8 mouse cellular contexts compared by ENCODE assay signal in the genomic region with DNA sequence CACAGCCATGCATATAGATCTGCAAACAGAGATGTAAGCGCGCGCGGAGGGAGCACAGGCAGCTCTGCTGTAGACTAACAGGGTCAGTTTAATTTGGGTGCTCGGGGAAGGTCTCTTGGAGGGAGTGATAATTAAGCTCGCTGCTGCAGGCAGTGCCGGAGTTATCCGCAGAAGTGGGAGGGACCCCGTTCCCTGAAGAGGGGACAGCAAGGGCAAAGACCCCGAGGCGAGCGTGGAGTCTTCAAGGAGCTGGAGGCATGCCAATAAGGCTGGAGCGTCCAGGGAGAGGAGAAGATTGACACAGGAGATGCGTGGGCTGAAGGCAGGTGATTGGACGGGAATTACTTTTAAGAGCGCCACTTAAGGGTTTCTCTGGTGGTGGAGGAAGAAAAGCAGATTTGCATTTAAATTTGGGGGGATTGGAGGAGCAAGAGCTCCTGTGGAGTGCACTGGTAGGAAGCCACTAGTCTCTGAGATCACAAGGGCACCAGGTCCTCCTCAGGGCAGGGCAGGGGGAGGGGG. TPM values are rescaled to one million over a fixed set of nuclear protein-coding genes. Genes with fewer than 3 reads are reported as not detected.
DNase-seq lines count a peak whose midpoint lies in the region; ATAC-seq and TF ChIP-seq lines count a peak whose summit lies in the region.

No protein-coding gene starts in this region.

- H3K4me2 ChIP-seq in embryonic facial prominence, embryonic 12.5 days (replicated peaks): peak overlapping the region; percentile 45
- peak overlapping the region; percentile 41 for H3K4me2 ChIP-seq in limb, embryonic 11.5 days (ENCODE audit: low read depth, severe bottlenecking)

- H3K4me3 ChIP-seq in ES-Bruce4 (ENCODE audit: low read depth, low read length): peak overlapping the region; percentile 34
- 0 out of 2 replicates have a peak overlapping the region, but pooled peaks have one; percentile 3 for H3K4me3 ChIP-seq in embryonic facial prominence, embryonic 12.5 days
- no peak overlapping the region for H3K4me3 ChIP-seq in limb, embryonic 11.5 days (ENCODE audit: low read depth, low read length)
- H3K4me3 ChIP-seq in thymus, adult 2 months (ENCODE audit: control insufficient read depth, insufficient read depth, low read length): no peak overlapping the region

- peak; percentile 83 for DNase-seq in heart, adult 11 months
- no peak for DNase-seq in heart, postnatal 36 days
- DNase-seq in limb, embryonic 11.5 days (ENCODE audit: low spot score): peak; percentile 44
- DNase-seq in thymus, adult 2 months: no peak

- peaks cover 32% of the 10 kb centered on the region for H3K4me1 ChIP-seq in ES-Bruce4 (ENCODE audit: control insufficient read depth, insufficient read depth, low read length)
- 0 out of 2 replicates have a peak, but pooled peaks cover 6% of the 10 kb centered on the region for H3K4me1 ChIP-seq in embryonic facial prominence, embryonic 12.5 days
- H3K4me1 ChIP-seq in limb, embryonic 11.5 days (ENCODE audit: control insufficient read depth, insufficient read depth, low read length): 0 out of 2 replicates have a peak, but pooled peaks cover 2% of the 10 kb centered on the region
- no peaks in the 10 kb centered on the region for H3K4me1 ChIP-seq in thymus, adult 2 months (replicated peaks; ENCODE audit: control insufficient read depth, insufficient read depth, low read length)

- no peak for TF ChIP-seq EP300 in ES-Bruce4 (IDR thresholded peaks at IDR 0.05; ENCODE audit: insufficient read depth, low read depth, low read length)

- H3K36me3 ChIP-seq in ES-Bruce4 (ENCODE audit: control insufficient read depth, insufficient read depth, low read length, poor library complexity, severe bottlenecking): no peaks in the 10 kb centered on the region
- no peaks in the 10 kb centered on the region for H3K36me3 ChIP-seq in embryonic facial prominence, embryonic 12.5 days
- H3K36me3 ChIP-seq in limb, embryonic 11.5 days (ENCODE audit: control insufficient read depth, insufficient read depth, low read length): no peaks in the 10 kb centered on the region
- H3K36me3 ChIP-seq in thymus, adult 2 months (ENCODE audit: control insufficient read depth, insufficient read depth, low read length): no peaks in the 10 kb centered on the region

- no peak for TF ChIP-seq POLR2A in ES-Bruce4 (IDR thresholded peaks at IDR 0.05; ENCODE audit: insufficient read depth, low read length)
- no peak for TF ChIP-seq POLR2A in thymus, adult 2 months (IDR thresholded peaks at IDR 0.05; ENCODE audit: control insufficient read depth, extremely low read depth, insufficient read depth, low read length, poor library complexity)

- H3K27me3 ChIP-seq in ES-Bruce4 (ENCODE audit: control insufficient read depth, insufficient read depth, low read length, poor library complexity, severe bottlenecking): no peaks in the 10 kb centered on the region
- H3K27me3 ChIP-seq in embryonic facial prominence, embryonic 12.5 days: peaks cover 22% of the 10 kb centered on the region
- H3K27me3 ChIP-seq in limb, embryonic 11.5 days (ENCODE audit: control insufficient read depth, insufficient read depth, low read length): 0 out of 2 replicates have a peak, but pooled peaks cover 3% of the 10 kb centered on the region
- no peaks in the 10 kb centered on the region; the same call in 1 of the 2 replicates for H3K27me3 ChIP-seq in thymus, adult 2 months (ENCODE audit: control insufficient read depth, insufficient read depth, low read length)

- intact Hi-C loops in heart, postnatal 36 days (cut with DNase I): no loop called here

- 2% methylated on average over 16 of the region's 16 CpGs for WGBS in embryonic facial prominence, embryonic 12.5 days
- under 1% methylated on average over 16 of the region's 16 CpGs for WGBS in limb, embryonic 11.5 days
- WGBS in thymus, adult 2 months: 11% methylated on average over 16 of the region's 16 CpGs

- 0 out of 2 replicates have a peak, but pooled peaks have one; percentile 44 for ATAC-seq in embryonic facial prominence, embryonic 12.5 days (ENCODE audit: insufficient number of reproducible peaks, insufficient read depth, low FRiP score, low TSS enrichment)
- ATAC-seq in limb, embryonic 11.5 days (ENCODE audit: insufficient number of reproducible peaks, low FRiP score, low TSS enrichment, low read depth): no peak
- no peak for ATAC-seq in megakaryocyte progenitor cell, adult 5-6 weeks (replicated peaks; ENCODE audit: poor library complexity)
- ATAC-seq in erythroblast, adult 5-6 weeks (replicated peaks; ENCODE audit: low FRiP score, poor library complexity, severe bottlenecking): no peak

- H3K9me3 ChIP-seq in ES-Bruce4 (replicated peaks; ENCODE audit: control insufficient read depth, insufficient read depth, low read length, poor library complexity, severe bottlenecking): no peaks in the 10 kb centered on the region
- no peaks in the 10 kb centered on the region for H3K9me3 ChIP-seq in embryonic facial prominence, embryonic 12.5 days
- H3K9me3 ChIP-seq in limb, embryonic 11.5 days (ENCODE audit: control insufficient read depth, low read length): no peaks in the 10 kb centered on the region

- H3K27ac ChIP-seq in ES-Bruce4 (ENCODE audit: insufficient read depth, low read length): peak overlapping the region; percentile 40
- H3K27ac ChIP-seq in embryonic facial prominence, embryonic 12.5 days: no peak overlapping the region
- no peak overlapping the region for H3K27ac ChIP-seq in limb, embryonic 11.5 days (replicated peaks; ENCODE audit: low read depth, low read length)
- no peak overlapping the region for H3K27ac ChIP-seq in thymus, adult 2 months (ENCODE audit: control insufficient read depth, insufficient read depth, low read length)

- peak overlapping the region; percentile 34 for H3K9ac ChIP-seq in ES-Bruce4 (ENCODE audit: low read depth, poor library complexity, severe bottlenecking)
- no peak overlapping the region for H3K9ac ChIP-seq in embryonic facial prominence, embryonic 12.5 days
- no peak overlapping the region for H3K9ac ChIP-seq in limb, embryonic 11.5 days (ENCODE audit: low read length)

- TF ChIP-seq CTCF in ES-Bruce4 (IDR thresholded peaks at IDR 0.05; ENCODE audit: low read depth, low read length): no peak
- no peak for TF ChIP-seq CTCF in thymus, adult 2 months (IDR thresholded peaks at IDR 0.05; ENCODE audit: borderline replicate concordance, control insufficient read depth, extremely low read depth, insufficient read depth, low read length, poor library complexity)

RNA-seq across cellular contexts. Expression of a gene that starts 43.1 kb away (rescaled TPM):
- under 1 TPM in 1 of 2 experiments, not detected in 1; 0.22 TPM for total RNA-seq in heart, postnatal 36 days (2021)
- not detected in 2 replicates for polyA plus RNA-seq in ES-Bruce4 (2011; ENCODE audit: insufficient read depth, insufficient read length, low read depth, missing spikeins)
- not detected in 2 replicates for polyA plus RNA-seq in embryonic facial prominence, embryonic 12.5 days (2016; fragmentation: Nextera tagmentation; extraction: Ambion mirVana)
- not detected in 2 replicates for polyA plus RNA-seq in limb, embryonic 11.5 days (2014; fragmentation: Nextera tagmentation; extraction: Ambion mirVana)
- not detected in 2 replicates for total RNA-seq in megakaryocyte progenitor cell, adult 5-6 weeks (2015)
- total RNA-seq in megakaryocyte progenitor cell, adult 5-6 weeks (2017): not detected in 2 replicates
- not detected in 2 replicates for total RNA-seq in erythroblast, adult 5-6 weeks (2015; ENCODE audit: low replicate concordance)
- not detected in 2 replicates for total RNA-seq in erythroblast, adult 5-6 weeks (2017; ENCODE audit: low replicate concordance)
- 1.3 and 3.0 TPM in 2 replicates for polyA plus RNA-seq in thymus, adult 2 months (2012; rRNA removed)

Comparison
In these comparisons a context has a peak if more than half of its experiments do, and no peak if none do; other contexts are left out.
1. DNase-seq: peak in heart, adult 11 months (single experiment) and limb, embryonic 11.5 days (single experiment); none in heart, postnatal 36 days (0 of 2) and thymus, adult 2 months (single experiment).
2. H3K4me3 ChIP-seq: peak in ES-Bruce4 (single experiment) and embryonic facial prominence, embryonic 12.5 days (single experiment); none in limb, embryonic 11.5 days (single experiment) and thymus, adult 2 months (single experiment).